Mouse (Mus musculus) hindbrain, embryonic 16.5 days (tissue): ENCODE data around the gene Rps29. TPM values are rescaled to one million over a fixed set of nuclear protein-coding genes. Genes with fewer than 3 reads are reported as not detected.
A peak's percentile ranks its signal among the peaks of the same experiment; 100 is the strongest.
"Not testable (repeated sequence)": the region's sequence is repeated elsewhere in the genome, so short reads cannot be mapped to it uniquely, and the experiment has no call there.

Source experiments
- ATAC-seq: fragments of 200-750 bp; cut with Nextera tagmentation; 2 replicates; pipeline ENCODE4 v1.8.0; 2017; ENCODE audit warnings: moderate TSS enrichment, moderate library complexity
- H3K27ac ChIP-seq: fragments of 300-500 bp; sonication (generic); 2 replicates; pipeline ENCODE4 v1.5.1; 2014; ENCODE audit warnings: low read depth, mild to moderate bottlenecking, control low read depth, low read length, moderate library complexity
- H3K27me3 ChIP-seq: fragments of 300-500 bp; sonication (generic); replicated peaks from 2 replicates; pipeline ENCODE4 v1.6.1; 2014; ENCODE audit warnings: low read length; ENCODE audit not compliant: control insufficient read depth, insufficient read depth
- H3K36me3 ChIP-seq: fragments of 300-500 bp; sonication (generic); 2 replicates; pipeline ENCODE4 v1.6.1; 2014; ENCODE audit warnings: mild to moderate bottlenecking, low read length, moderate library complexity, mixed read lengths; ENCODE audit not compliant: control insufficient read depth, insufficient read depth
- H3K4me1 ChIP-seq: fragments of 300-500 bp; sonication (generic); 2 replicates; pipeline ENCODE4 v1.6.1; 2014; ENCODE audit warnings: low read depth, low read length; ENCODE audit not compliant: control insufficient read depth, insufficient read depth
- H3K4me2 ChIP-seq: fragments of 300-500 bp; sonication (generic); 2 replicates; pipeline ENCODE4 v1.6.1; 2014; ENCODE audit warnings: mild to moderate bottlenecking, low read length, control low read depth, moderate library complexity
- H3K4me3 ChIP-seq: fragments of 300-500 bp; sonication (generic); 2 replicates; pipeline ENCODE4 v1.5.1; 2014; ENCODE audit warnings: mild to moderate bottlenecking, low read length, control low read depth, moderate library complexity
- H3K9ac ChIP-seq: fragments of 300-500 bp; sonication (generic); 2 replicates; pipeline ENCODE4 v1.6.1; 2014; ENCODE audit warnings: low read depth, mild to moderate bottlenecking, control low read depth, low read length, moderate library complexity
- H3K9me3 ChIP-seq: fragments of 300-500 bp; sonication (generic); 2 replicates; pipeline ENCODE4 v1.6.1; 2014; ENCODE audit warnings: mild to moderate bottlenecking, low read length, moderate library complexity; ENCODE audit not compliant: control insufficient read depth
- WGBS: fragments of 180-500 bp; shearing (Covaris S2); extraction: QIAGEN DNeasy Blood & Tissue Kit; methylation state at CpG from one replicate; pipeline ENCODE4 v1.1.7; 2014; 5-methylcytosine and 5-hydroxymethylcytosine counted together
- polyA plus RNA-seq: library from polyadenylated mRNA; unstranded; fragments of >200 nt; fragmentation: Nextera tagmentation; extraction: Ambion mirVana; gene quantifications from 2 replicates; pipeline ENCODE4 v1.2.1, GENCODE M21; 2015

The Rps29 gene
- polyA plus RNA-seq, result 877 and 882 TPM in 2 replicates

GRCm38 (mm10) chr12:69158765-69159577 is at the start of gene Rps29:
Gene Rps29, minus strand, starts transcription at chr12:69159186.
- H3K4me1 ChIP-seq, H3K9me3 ChIP-seq, H3K27me3 ChIP-seq: not testable (repeated sequence)
- peak; percentile 99 for ATAC-seq
- Histone ChIP-seq H3K4me3 (peak within 1 kb of the TSS; percentile 68), H3K9ac (peak within 1 kb of the TSS; percentile 87), H3K4me2 (peak within 1 kb of the TSS; percentile 71), H3K27ac (peak within 1 kb of the TSS; percentile 89), H3K36me3 (peaks cover 14% of the 10 kb centered on the region)
- WGBS, result 0% methylated on average over 55 of the region's 68 CpGs

DNA sequence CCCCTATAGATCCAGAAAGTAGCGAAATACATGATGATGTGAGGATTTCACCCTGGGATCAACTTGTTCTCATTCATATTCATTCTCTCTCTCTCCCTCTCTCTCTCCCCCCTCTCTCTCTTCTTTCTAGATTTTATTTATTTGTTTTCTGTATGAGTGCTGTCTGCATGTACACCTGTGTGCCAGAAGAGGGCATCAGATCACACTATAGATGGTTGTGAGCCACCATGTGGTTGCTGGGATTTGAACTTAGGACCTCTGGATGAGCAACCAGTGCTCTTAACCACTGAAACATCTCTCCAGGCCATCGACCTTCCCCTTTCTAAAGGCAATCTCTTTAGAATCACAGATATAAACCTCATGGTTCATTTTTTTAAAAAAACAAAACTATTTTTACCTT is 49.5 kb upstream of the Rps29 start:
- H3K27me3 ChIP-seq, result no peaks in the 10 kb centered on the region
- no peak overlapping the region for H3K9ac ChIP-seq
- WGBS, result 92% methylated on average over 2 of the region's 2 CpGs
- no peaks in the 10 kb centered on the region for H3K36me3 ChIP-seq
- no peak for ATAC-seq
- no peak overlapping the region for H3K4me2 ChIP-seq
- no peak overlapping the region for H3K27ac ChIP-seq
- no peak overlapping the region for H3K4me3 ChIP-seq
- H3K9me3 ChIP-seq, result no peaks in the 10 kb centered on the region
- 0 out of 2 replicates have a peak, but pooled peaks cover 3% of the 10 kb centered on the region for H3K4me1 ChIP-seq

DNA sequence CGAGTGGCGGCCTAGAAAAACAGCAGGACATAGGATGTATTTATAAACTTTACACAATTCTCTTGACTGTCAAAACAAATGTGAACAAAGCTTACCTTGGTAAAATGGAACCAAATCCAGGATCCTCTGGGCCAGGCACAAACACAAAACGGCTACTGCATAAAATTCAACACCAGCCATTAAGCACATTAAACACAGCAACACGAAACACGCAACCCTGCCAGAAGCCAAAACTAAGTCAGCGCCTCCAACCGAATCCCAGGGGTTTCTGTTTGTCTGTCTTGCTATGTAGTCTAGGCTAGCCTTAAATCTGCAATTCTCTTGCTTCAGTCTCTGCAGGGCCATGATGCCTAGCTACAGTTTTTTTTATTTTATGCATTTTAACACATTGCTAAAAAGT is 48.9 kb upstream of the Rps29 start:
- H3K36me3 ChIP-seq, result no peaks in the 10 kb centered on the region
- no peak for ATAC-seq
- no peak overlapping the region for H3K9ac ChIP-seq
- no peaks in the 10 kb centered on the region for H3K27me3 ChIP-seq
- no peak overlapping the region for H3K27ac ChIP-seq
- 97% methylated on average over 7 of the region's 7 CpGs for WGBS
- H3K4me3 ChIP-seq, result no peak overlapping the region
- H3K9me3 ChIP-seq, result no peaks in the 10 kb centered on the region
- 0 out of 2 replicates have a peak, but pooled peaks cover 3% of the 10 kb centered on the region for H3K4me1 ChIP-seq
- no peak overlapping the region for H3K4me2 ChIP-seq

- H3K27me3 ChIP-seq, result no peaks in the 10 kb centered on the region
- 0 out of 2 replicates have a peak, but pooled peaks cover 3% of the 10 kb centered on the region for H3K4me1 ChIP-seq
- 94% methylated on average over 8 of the region's 8 CpGs for WGBS
- no peak for ATAC-seq
- H3K9ac ChIP-seq, result no peak overlapping the region
- no peak overlapping the region for H3K4me2 ChIP-seq
- H3K27ac ChIP-seq, result no peak overlapping the region
- no peaks in the 10 kb centered on the region for H3K36me3 ChIP-seq
- H3K4me3 ChIP-seq, result no peak overlapping the region
- H3K9me3 ChIP-seq, result no peaks in the 10 kb centered on the region
Measured at GRCm38 (mm10) chr12:69207396-69207795, 48.4 kb upstream of the Rps29 start.

- ATAC-seq, result peak; percentile 21; the same call in 1 of the 2 replicates
- WGBS, result 62% methylated on average over 16 of the region's 16 CpGs
- Histone ChIP-seq H3K9ac (no peak within 1 kb of the TSS), H3K27ac (no peak within 1 kb of the TSS), H3K27me3 (no peaks in the 10 kb centered on the region), H3K9me3 (no peaks in the 10 kb centered on the region), H3K4me2 (peak within 1 kb of the TSS; percentile 16; the same call in 1 of the 2 replicates), H3K36me3 (0 out of 2 replicates have a peak, but pooled peaks cover 4% of the 10 kb centered on the region), H3K4me1 (peaks cover 6% of the 10 kb centered on the region), H3K4me3 (no peak within 1 kb of the TSS)
Measured at GRCm38 (mm10) chr12:69204052-69204833, 45.3 kb upstream of the Rps29 start, which contains the start of gene Gm49384. Gene Gm49384, minus strand, starts transcription at chr12:69204267.

GRCm38 (mm10) chr12:69198985-69199384 is 40.0 kb upstream of the Rps29 start:
- H3K36me3 ChIP-seq, result 0 out of 2 replicates have a peak, but pooled peaks cover 4% of the 10 kb centered on the region
- H3K9me3 ChIP-seq, result no peaks in the 10 kb centered on the region
- H3K27me3 ChIP-seq, result no peaks in the 10 kb centered on the region
- H3K4me1 ChIP-seq, result peaks cover 22% of the 10 kb centered on the region
- no peak for ATAC-seq
- no peak overlapping the region; the same call in 1 of the 2 replicates for H3K9ac ChIP-seq
- no peak overlapping the region for H3K4me3 ChIP-seq
- peak overlapping the region; percentile 17 for H3K4me2 ChIP-seq
- H3K27ac ChIP-seq, result no peak overlapping the region

DNA sequence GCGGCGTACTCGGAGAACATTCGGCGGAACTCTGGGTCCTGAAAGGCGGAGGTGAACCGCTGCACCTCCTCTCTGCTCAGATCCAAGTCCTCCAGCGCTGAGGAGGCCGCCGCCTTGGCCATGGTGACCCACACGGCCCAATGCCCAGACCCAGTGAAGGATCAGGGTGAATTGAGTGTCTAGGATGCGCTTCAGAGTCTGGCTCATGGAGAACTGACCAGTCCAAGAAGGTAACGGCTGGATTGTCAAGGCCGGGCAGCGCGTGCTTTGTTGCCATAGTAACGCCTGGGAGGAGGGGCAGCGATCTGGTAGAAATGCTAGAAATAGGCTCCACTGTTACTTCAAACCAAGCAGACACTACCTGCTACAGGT is 39.2 kb upstream of the Rps29 start, which contains the start of gene Dnaaf2:
TSS of gene Dnaaf2 (minus strand) at position 266 of the 372 bp plus-strand sequence.
- Histone ChIP-seq H3K4me2 (peak within 1 kb of the TSS; percentile 92), H3K9me3 (no peaks in the 10 kb centered on the region), H3K4me1 (peaks cover 22% of the 10 kb centered on the region), H3K27ac (peak within 1 kb of the TSS; percentile 93), H3K36me3 (0 out of 2 replicates have a peak, but pooled peaks cover 4% of the 10 kb centered on the region), H3K9ac (peak within 1 kb of the TSS; percentile 90), H3K4me3 (peak within 1 kb of the TSS; percentile 99), H3K27me3 (no peaks in the 10 kb centered on the region)
- ATAC-seq, result peak; percentile 44
- WGBS, result 0% methylated on average over 18 of the region's 18 CpGs

GRCm38 (mm10) chr12:69197378-69198163 is 38.6 kb upstream of the Rps29 start:
- H3K4me1 ChIP-seq, result peaks cover 22% of the 10 kb centered on the region
- 0 out of 2 replicates have a peak, but pooled peaks cover 4% of the 10 kb centered on the region for H3K36me3 ChIP-seq
- H3K4me2 ChIP-seq, result peak overlapping the region; percentile 92
- H3K9ac ChIP-seq, result peak overlapping the region; percentile 90
- ATAC-seq, result peak; percentile 80
- peak overlapping the region; percentile 93 for H3K27ac ChIP-seq
- H3K4me3 ChIP-seq, result peak overlapping the region; percentile 99
- H3K27me3 ChIP-seq, result no peaks in the 10 kb centered on the region
- under 1% methylated on average over 91 of the region's 94 CpGs for WGBS
- H3K9me3 ChIP-seq, result no peaks in the 10 kb centered on the region
